Mouse (Mus musculus) embryo, embryonic 10.5 days (tissue): ENCODE results near the gene Rad51b.

Experiments used
- DNase-seq: peaks from one replicate; pipeline ENCODE4 v3.0.0-alpha.2; 2015; ENCODE audit warnings: low spot score

Rad51b gene

GRCm38 (mm10) chr12:79687683-79688386 lies 390.8 kb downstream of the Rad51b start:
- DNase-seq, result no peak

- no peak for DNase-seq
Measured at GRCm38 (mm10) chr12:79689299-79689698, 392.2 kb downstream of the Rad51b start.

- DNase-seq, result no peak
Measured at GRCm38 (mm10) chr12:79691929-79692862, 395.1 kb downstream of the Rad51b start.

GRCm38 (mm10) chr12:79695832-79696434 lies 398.9 kb downstream of the Rad51b start:
- no peak for DNase-seq

- DNase-seq, result no peak
Measured at GRCm38 (mm10) chr12:79703555-79703954, 406.5 kb downstream of the Rad51b start.

- no peak for DNase-seq
Measured at GRCm38 (mm10) chr12:79705501-79706266, 408.6 kb downstream of the Rad51b start.

GRCm38 (mm10) chr12:79707565-79708422 lies 410.7 kb downstream of the Rad51b start:
- DNase-seq, result no peak

GRCm38 (mm10) chr12:79708423-79708733 lies 411.3 kb downstream of the Rad51b start:
- DNase-seq, result no peak

- peak; percentile 45 for DNase-seq
Measured at GRCm38 (mm10) chr12:79713286-79713685, 416.2 kb downstream of the Rad51b start.

- peak; percentile 33 for DNase-seq
Measured at GRCm38 (mm10) chr12:79714484-79714883, 417.4 kb downstream of the Rad51b start.

GRCm38 (mm10) chr12:79715506-79716345 lies 418.6 kb downstream of the Rad51b start:
- peak; percentile 76 for DNase-seq

- DNase-seq, result peak; percentile 85
Measured at GRCm38 (mm10) chr12:79719091-79719846, 422.2 kb downstream of the Rad51b start.

- DNase-seq, result no peak
Measured at GRCm38 (mm10) chr12:79719847-79720201, 422.7 kb downstream of the Rad51b start.

- no peak for DNase-seq
Measured at GRCm38 (mm10) chr12:79724875-79725274, 427.8 kb downstream of the Rad51b start.

- no peak for DNase-seq
Measured at GRCm38 (mm10) chr12:79725711-79726110, 428.6 kb downstream of the Rad51b start.

GRCm38 (mm10) chr12:79726116-79726515 lies 429.0 kb downstream of the Rad51b start:
- DNase-seq, result no peak

GRCm38 (mm10) chr12:79726959-79727358 lies 429.9 kb downstream of the Rad51b start:
- no peak for DNase-seq

- no peak for DNase-seq
Measured at GRCm38 (mm10) chr12:79729926-79730506, 432.9 kb downstream of the Rad51b start.

- DNase-seq, result no peak
Measured at GRCm38 (mm10) chr12:79731905-79732304, 434.8 kb downstream of the Rad51b start.
